Mouse (Mus musculus): ENCODE data around the gene Pcnx3. TPM values are rescaled to one million over a fixed set of nuclear protein-coding genes. Genes with fewer than 3 reads are reported as not detected.

The Pcnx3 gene
- total RNA-seq, 2 experiments from 2014 or later = 17.3 to 18.4 TPM

- DNase-seq = no peak
Measured at GRCm38 (mm10) chr19:5684236-5684635, 4.5 kb downstream of the Pcnx3 start.

GRCm38 (mm10) chr19:5680432-5680831 is 8.3 kb downstream of the Pcnx3 start:
- no peak for DNase-seq

DNA sequence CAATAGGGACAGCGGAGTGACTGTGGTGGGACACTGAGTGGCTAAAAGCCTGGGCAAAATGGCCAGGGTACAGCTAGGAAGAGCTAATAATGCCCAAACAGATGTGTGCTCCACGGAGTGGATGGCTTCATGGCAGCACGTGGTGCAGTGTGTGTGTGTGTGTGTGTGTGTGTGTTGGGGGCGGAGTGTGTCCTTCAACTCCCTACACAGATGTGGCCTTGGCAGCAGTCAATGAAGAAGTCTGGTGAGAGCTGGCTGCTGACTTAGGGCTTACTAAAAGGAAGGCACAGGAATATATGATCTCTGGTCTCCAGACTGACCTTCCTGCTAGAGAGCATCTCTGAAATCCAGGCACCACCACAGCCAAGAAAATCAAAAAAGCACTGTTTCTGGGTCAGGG is 20.3 kb downstream of the Pcnx3 start:
- no peak for DNase-seq

DNA sequence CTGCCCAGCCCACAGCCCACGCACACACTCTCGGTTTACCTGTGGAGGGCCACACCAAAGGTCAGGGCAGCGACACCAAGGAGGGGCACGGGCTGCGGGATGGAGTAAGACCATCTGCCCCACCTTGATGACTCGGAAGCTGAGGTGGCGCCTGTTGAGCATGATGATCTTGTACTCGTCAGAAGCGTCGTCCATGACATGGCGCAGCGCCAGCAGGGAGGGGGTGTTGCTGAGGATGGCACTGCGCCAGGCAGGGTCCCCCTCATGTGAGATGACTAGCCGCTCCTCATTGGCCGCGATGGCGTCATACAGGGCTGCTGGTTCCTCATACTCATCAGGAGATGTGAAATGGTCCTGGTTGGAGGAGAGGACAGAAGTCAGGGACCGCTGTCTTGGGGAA is 22.3 kb downstream of the Pcnx3 start:
- DNase-seq = no peak

DNA sequence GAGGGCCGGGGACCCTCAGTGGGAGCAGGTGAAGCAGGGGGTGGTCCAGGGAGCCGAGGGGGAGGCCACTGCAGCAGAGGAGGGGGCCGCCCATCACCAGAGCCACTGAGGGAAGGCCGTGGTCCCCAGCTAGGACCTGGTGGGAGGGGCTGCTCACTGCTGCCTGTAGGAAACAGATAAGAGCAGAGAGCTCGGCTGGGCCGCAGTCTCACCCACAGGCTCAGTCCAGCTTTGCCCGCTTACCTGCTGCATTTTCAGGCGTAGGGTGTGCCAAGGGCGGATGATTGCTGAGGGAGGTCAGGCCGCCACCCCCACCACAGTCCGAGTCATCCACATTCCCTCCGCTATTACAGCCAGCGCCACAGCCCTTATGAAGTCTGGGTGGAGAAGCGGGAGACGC is 23.2 kb downstream of the Pcnx3 start:
- no peak for DNase-seq

DNA sequence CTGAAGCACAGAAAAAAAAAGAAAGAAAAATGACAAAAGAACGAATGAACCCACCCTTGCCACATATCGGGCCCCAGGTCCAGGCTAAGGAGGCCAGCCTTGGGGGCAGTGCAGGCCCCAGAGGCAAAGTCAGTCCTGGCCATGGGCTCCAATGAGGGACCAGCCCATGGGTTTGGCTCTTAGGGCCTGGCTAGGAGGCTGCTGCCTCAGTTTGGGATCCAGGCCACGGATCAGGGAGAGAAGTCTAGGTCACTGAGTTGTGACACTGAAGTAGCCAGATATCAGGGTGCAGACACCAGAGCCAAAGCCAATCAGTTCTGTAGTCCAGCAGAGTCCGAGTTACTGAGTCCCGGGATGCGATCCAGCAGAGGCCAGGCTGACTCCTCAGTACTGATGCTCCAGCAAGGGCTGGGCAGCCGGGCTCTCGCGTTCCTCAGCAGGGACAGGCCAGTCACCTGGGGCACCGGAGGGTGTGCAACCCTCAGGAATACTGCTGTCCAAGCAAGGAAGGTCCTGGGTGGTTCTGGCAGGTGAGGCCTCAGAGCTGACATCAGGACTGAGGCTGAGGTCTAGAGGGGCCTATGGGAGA is 23.9 kb downstream of the Pcnx3 start:
- no peak for DNase-seq

DNA sequence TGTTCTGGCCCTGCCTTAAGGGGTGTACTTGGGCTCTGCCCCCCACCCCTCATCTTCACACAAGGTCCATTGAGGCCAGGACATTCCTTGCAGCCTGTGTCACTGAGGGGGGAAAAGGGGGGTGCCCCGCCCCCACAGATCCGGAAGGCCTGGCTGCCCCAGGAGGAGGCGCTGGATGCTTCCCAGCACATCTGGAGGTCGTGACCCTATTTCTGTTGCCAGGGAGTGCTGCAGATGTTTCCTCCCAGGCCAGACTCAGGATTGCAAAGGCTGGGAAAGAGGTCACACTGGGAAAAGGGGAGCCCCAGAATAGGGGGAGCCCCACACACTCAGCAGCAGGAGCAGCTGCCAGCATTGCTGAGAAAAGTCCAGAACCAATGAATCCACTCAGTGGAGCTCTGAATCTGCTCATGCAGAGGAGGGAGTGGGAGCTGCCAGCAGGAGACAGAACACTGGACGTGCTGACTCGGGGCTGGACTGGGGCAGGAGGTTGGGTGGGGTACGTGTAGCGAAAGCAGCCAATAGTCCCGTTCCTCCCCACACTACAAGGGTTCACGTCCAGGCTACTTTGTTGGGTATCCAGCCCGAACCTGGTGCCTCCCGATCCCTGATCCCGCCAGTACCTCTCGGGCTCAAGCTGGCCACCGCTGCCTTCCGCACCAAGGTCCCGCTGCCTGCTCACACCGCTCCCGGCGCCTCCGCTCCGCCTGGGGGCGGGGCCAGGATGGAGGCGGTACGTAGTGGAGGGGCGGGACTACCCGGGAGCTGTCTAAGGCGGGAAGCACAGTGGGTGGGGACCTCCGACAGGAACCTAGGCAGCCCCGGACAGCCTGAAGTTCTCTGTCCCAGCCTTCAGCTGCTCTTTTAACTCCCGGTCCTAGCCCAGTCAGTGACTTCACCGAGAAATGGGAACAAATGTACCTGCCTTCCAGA is 25.5 kb downstream of the Pcnx3 start, which contains the start of gene Sipa1:
Gene Sipa1 (minus strand): TSS at position 727 of the 933 bp plus-strand sequence.
- DNase-seq = peak; percentile 95 to 98

DNA sequence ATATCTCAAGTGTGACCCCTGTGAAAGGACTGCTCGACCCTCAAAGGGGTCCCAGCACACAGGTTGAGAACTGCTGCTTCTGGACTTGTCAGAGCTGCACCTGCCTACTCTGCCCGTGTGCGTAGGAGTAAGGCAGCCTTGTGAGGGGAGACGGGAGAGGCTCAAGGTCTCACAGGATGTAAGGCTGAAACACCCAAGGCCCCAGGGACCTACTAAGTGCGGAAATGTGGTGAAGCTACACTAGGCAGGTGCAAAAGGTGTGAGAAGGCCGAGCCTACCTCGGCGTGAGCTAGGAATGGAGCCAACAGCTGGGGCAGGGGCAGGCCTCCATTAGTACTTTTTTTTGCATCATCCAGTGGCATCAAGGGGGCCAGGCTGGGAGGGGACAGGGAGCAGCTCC is 26.4 kb downstream of the Pcnx3 start:
- peak in 1 of 2 experiments; percentile 37 for DNase-seq

DNA sequence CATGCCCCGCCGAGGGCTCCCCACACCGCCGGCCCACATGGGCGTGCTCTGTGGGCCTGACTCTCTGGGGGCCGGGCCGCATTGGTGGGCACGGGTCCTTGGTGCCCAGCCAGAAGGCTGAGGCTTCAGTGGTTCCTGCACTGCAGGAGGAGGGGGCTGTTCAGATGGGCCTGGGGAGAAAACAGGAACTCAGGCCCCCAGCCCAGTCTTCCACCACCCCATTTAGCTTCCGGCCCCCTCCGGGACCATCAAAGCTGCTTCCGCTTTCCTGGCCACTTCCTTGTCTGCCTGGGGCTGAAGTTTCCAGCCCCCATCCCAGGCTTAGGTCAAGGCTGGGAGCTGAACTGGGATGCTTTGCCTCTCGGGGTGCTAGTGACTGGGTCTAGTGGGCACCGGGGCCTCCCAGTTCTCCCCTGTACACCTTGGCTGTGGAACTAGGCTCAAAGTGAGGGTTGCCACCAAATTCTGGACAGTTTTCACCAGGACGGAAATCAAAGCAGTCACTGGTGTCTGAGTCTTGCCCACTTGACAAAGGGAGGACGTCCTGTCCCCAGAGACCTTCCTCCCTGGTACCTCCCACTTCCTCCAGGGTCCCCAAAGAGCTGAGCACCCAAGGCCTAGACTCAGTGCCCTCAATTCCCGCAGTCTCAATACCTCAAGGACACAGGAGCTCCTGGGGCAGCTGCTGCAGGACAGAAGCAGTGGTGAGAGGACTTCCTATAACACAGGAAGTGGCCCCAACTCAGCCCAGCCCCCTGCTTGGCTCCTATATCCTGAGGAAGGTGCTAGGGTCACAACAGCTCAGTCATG is 27.6 kb downstream of the Pcnx3 start:
- DNase-seq = peak; percentile 62 to 83

DNA sequence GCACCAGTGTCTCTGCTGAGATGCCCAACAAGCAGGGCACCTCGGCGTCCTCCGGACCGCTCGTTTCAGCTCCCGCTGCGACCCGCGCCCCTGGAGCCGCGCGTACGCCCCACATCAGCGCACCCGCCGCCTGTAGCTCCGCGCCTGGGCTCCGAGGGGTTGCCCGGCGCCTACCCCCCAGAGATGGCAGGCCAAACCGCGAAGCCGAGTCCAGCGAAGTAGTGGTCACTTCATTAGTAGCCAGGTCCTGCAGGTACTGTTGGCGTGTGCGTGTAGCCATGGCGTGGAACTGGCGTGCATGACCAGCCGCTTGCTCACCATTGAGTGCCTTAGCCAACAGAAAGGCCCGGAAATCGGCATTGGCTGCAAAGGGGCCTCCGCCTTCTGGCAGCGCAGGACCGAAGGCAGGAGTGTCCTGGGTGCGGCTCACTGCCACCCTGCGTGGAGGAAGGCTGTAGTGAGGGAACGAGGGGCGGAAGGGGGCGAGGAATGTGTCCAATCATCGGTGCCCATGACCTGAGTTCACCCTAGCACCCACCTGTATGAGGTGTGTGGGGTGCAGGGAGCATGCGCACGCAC is 33.9 kb downstream of the Pcnx3 start:
- DNase-seq = no peak

DNA sequence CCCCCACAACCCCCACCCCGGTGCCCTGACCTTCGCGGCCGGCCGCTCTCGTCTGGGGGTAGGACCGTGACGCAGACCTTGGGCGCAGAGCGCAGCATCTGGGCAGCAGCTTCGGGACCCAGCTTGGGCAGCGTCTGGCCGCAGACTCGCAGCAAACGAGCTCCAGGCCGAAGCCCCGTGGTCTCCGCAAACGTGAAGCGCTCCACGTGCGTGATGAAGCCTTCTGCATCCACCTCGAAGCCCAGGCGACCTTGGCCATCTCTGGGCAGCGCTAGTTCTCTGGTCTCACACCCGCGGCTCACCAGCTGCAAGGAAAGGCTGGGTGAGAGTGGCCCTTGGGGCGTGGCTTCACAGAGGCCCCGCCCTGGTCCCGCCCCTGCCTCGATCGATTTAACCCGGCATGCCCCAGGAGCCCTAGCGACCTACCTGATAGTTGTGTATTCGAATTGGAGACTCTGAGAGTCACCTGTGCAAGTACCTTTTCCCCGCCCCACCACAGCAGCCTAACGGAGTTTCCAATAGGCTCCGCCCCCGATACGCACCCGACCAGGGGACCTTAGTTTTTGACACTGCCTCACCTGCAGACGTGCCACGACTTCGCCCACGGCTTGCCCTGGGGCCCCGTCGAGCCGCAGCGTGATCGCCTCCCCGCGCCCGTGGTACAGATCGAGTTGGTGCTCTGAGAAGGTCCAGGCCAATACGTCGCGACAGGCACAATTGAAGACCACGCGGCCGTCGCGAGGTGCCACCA is 34.6 kb downstream of the Pcnx3 start:
- no peak for DNase-seq

- DNase-seq = no peak
Measured at GRCm38 (mm10) chr19:5652570-5652969, 36.1 kb downstream of the Pcnx3 start.

DNA sequence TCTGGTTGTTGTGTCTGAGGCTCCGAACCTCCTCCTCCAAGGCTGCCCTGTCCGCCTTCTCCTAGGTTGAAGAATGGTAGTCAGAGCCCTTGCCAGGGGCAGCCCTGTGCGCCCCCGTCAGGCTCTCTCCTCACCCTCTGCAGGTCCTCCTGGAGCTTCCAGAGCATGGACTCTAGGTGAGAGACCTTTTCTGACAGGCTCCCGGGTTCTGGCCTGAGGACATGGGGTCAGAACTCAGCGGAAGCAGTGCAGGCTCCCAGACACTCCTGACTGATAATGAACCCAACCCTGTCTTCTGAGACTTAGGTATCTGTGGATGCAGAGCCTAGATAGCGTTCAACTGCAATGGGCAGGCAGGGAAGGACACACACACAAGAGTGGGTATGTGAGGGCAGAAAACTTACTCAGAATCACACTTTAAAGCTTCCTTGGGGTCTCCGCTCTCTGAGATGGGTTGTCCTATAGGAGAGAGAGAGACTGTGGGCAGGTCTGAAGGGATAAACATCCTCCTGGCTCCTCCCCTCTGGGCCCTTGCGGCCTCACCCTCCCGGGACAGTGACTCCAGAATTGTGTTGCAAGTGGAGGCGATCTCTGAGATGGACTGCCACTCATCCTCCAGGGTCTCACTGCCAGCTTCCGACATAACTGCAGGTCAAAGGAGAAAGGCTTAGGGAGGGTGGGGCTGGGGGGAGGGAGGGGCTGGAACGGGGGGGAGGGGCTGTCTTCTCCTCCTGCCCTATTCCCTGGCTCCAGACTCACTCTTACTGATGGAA is 37.0 kb downstream of the Pcnx3 start:
- DNase-seq = no peak

DNA sequence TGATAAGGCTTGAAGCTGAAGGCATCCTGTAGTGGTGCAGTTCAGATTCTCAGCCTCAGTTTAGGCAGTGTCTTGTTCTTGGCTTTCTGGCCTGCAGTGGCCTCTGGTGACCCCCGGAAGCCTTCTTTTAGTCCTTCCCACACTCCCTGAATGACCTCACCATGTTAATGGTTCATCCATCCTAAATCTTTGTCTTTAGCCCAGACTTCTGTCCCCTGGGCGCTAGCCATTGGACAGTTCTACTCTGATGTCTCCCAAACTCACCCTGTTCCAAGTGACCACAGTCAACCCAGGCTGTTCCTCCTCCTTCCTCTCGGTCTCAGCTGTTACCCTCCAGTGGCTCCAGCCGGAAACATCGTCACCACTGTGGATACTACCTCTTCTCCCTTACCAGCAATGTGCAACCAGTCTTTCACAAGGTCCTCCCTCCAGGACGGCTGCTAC is 39.4 kb downstream of the Pcnx3 start:
- peak; percentile 70 to 81 for DNase-seq

- DNase-seq = peak; percentile 87 to 92
Measured at GRCm38 (mm10) chr19:5648401-5649297, 40.1 kb downstream of the Pcnx3 start.

DNA sequence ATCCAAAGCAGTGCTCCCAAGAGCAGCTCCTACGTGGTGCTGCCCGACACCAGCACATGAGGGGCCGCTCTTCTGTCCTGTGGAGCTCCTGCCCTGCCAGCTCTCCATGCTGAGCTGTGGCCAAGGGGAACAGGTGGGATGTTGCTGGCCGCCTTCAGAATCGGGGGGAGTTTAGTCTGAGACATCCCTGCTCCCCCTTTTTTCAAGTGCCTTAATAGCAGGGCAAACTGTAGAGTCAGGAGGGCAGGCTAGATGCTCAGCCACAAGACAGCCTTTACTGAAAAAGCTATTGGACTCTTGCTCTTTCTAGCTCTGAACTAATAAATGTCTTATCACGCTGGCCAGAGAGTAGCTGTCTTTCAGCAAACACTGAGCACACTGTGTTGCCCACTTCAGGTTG is 40.9 kb downstream of the Pcnx3 start:
- no peak for DNase-seq

GRCm38 (mm10) chr19:5646731-5647330 is 41.9 kb downstream of the Pcnx3 start:
- no peak for DNase-seq

- no peak for DNase-seq
Measured at GRCm38 (mm10) chr19:5645280-5645679, 43.4 kb downstream of the Pcnx3 start.

DNA sequence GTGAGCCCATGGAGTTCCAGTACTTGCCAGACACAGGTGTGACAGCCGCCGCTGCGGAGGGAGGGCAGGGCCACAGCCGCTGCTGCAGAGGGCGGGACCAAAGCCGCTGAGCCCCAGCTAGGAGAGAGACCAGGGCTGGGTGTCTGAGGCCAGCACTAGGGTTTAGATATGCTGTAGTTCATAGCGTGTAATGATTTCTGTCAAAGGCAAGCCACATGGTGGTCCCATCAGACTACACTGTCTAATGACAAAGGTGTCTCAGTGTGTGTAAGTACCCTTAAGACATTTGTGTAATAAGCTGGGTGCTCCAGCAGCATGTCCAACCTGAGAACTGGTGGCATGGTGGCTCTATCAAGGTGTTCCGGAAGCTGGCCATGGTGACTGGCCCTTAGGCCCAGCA is 47.1 kb downstream of the Pcnx3 start:
- DNase-seq = no peak
